Mouse (Mus musculus) midbrain, embryonic 13.5 days (tissue): ENCODE data around the gene Alk. TPM values are rescaled to one million over a fixed set of nuclear protein-coding genes. Genes with fewer than 3 reads are reported as not detected.

Source experiments
- ATAC-seq: fragments of 200-750 bp; cut with Nextera tagmentation; 2 replicates; pipeline ENCODE4 v1.8.0; 2017; ENCODE audit warnings: mild to moderate bottlenecking, moderate TSS enrichment, moderate library complexity
- H3K27ac ChIP-seq: fragments of 300-500 bp; sonication (generic); 2 replicates; pipeline ENCODE4 v1.5.1; 2015; ENCODE audit warnings: inconsistent platforms, mild to moderate bottlenecking, moderate library complexity
- H3K27me3 ChIP-seq: fragments of 300-500 bp; sonication (generic); 2 replicates; pipeline ENCODE4 v1.6.1; 2015; ENCODE audit warnings: mild to moderate bottlenecking, inconsistent platforms
- H3K36me3 ChIP-seq: fragments of 300-500 bp; sonication (generic); 2 replicates; pipeline ENCODE4 v1.6.1; 2015; ENCODE audit warnings: mild to moderate bottlenecking, inconsistent platforms
- H3K4me1 ChIP-seq: fragments of 300-500 bp; sonication (generic); replicated peaks from 2 replicates; pipeline ENCODE4 v1.6.1; 2015; ENCODE audit warnings: inconsistent platforms
- H3K4me2 ChIP-seq: fragments of 300-500 bp; sonication (generic); replicated peaks from 2 replicates; pipeline ENCODE4 v1.6.1; 2015; ENCODE audit warnings: moderate library complexity, mild to moderate bottlenecking, inconsistent platforms
- H3K4me3 ChIP-seq: fragments of 300-500 bp; sonication (generic); replicated peaks from 2 replicates; pipeline ENCODE4 v1.5.1; 2015; ENCODE audit warnings: mild to moderate bottlenecking, inconsistent platforms
- H3K9ac ChIP-seq: fragments of 300-500 bp; sonication (generic); replicated peaks from 2 replicates; pipeline ENCODE4 v1.6.1; 2015; ENCODE audit warnings: mild to moderate bottlenecking, inconsistent platforms
- H3K9me3 ChIP-seq: fragments of 300-500 bp; sonication (generic); 2 replicates; pipeline ENCODE4 v1.6.1; 2016; ENCODE audit warnings: mild to moderate bottlenecking, inconsistent platforms
- WGBS: fragments of 180-500 bp; shearing (Covaris S2); methylation state at CpG from one replicate; pipeline ENCODE4 v1.1.7; 2015; 5-methylcytosine and 5-hydroxymethylcytosine counted together
- polyA plus RNA-seq: library from polyadenylated mRNA; unstranded; fragments of >200 nt; fragmentation: Nextera tagmentation; extraction: Ambion mirVana; gene quantifications from 2 replicates; pipeline ENCODE4 v1.2.1, GENCODE M21; 2015

The Alk gene
- polyA plus RNA-seq, 1 experiment from 2014 or later, result 2.9 TPM

GRCm38 (mm10) chr17:72230891-72231290, 373.5 kb downstream of the Alk start:
- 93% methylated on average over 7 of the region's 7 CpGs for WGBS
- no peak overlapping the region for H3K27ac ChIP-seq

GRCm38 (mm10) chr17:72218816-72219215, 385.6 kb downstream of the Alk start:
- ATAC-seq, result no peak
- H3K4me2 ChIP-seq, result no peak overlapping the region
- no peaks in the 10 kb centered on the region for H3K36me3 ChIP-seq
- WGBS, result 94% methylated on average over 3 of the region's 3 CpGs
- no peaks in the 10 kb centered on the region for H3K4me1 ChIP-seq
- no peak overlapping the region for H3K27ac ChIP-seq
- H3K27me3 ChIP-seq, result no peaks in the 10 kb centered on the region
- no peak overlapping the region for H3K4me3 ChIP-seq
- no peak overlapping the region for H3K9ac ChIP-seq
- H3K9me3 ChIP-seq, result no peaks in the 10 kb centered on the region

More at GRCm38 (mm10) chr17:72230891-72231290, 373.5 kb downstream of the Alk start:
- no peak overlapping the region for H3K4me2 ChIP-seq
- H3K27me3 ChIP-seq, result no peaks in the 10 kb centered on the region
- no peak overlapping the region for H3K9ac ChIP-seq
- no peaks in the 10 kb centered on the region for H3K9me3 ChIP-seq
- no peaks in the 10 kb centered on the region for H3K4me1 ChIP-seq
- no peak overlapping the region for H3K4me3 ChIP-seq
- ATAC-seq, result no peak
- no peaks in the 10 kb centered on the region for H3K36me3 ChIP-seq

GRCm38 (mm10) chr17:72197576-72197975, 406.9 kb downstream of the Alk start:
- H3K36me3 ChIP-seq, result no peaks in the 10 kb centered on the region
- ATAC-seq, result peak; percentile 25; the same call in 1 of the 2 replicates

GRCm38 (mm10) chr17:72194976-72195650, 409.3 kb downstream of the Alk start:
- Histone ChIP-seq H3K4me3 (no peak overlapping the region), H3K9me3 (no peaks in the 10 kb centered on the region), H3K4me2 (no peak overlapping the region), H3K27ac (no peak overlapping the region; the same call in 1 of the 2 replicates), H3K4me1 (peaks cover 17% of the 10 kb centered on the region), H3K27me3 (no peaks in the 10 kb centered on the region), H3K9ac (no peak overlapping the region), H3K36me3 (no peaks in the 10 kb centered on the region)
- 23% methylated on average over 12 of the region's 12 CpGs for whole genome bisulfite sequencing
- ATAC-seq, result peak; percentile 44; the same call in 1 of the 2 replicates

More at GRCm38 (mm10) chr17:72197576-72197975, 406.9 kb downstream of the Alk start:
- H3K4me3 ChIP-seq, result no peak overlapping the region
- peaks cover 13% of the 10 kb centered on the region for H3K4me1 ChIP-seq
- whole genome bisulfite sequencing, result 64% methylated on average over 6 of the region's 6 CpGs
- no peaks in the 10 kb centered on the region for H3K27me3 ChIP-seq
- no peak overlapping the region for H3K9ac ChIP-seq
- no peaks in the 10 kb centered on the region for H3K9me3 ChIP-seq
- H3K27ac ChIP-seq, result no peak overlapping the region
- H3K4me2 ChIP-seq, result no peak overlapping the region

GRCm38 (mm10) chr17:72190536-72190935, 413.9 kb downstream of the Alk start:
- Histone ChIP-seq H3K4me1 (peaks cover 12% of the 10 kb centered on the region), H3K9ac (no peak overlapping the region), H3K27ac (no peak overlapping the region), H3K27me3 (no peaks in the 10 kb centered on the region), H3K4me2 (no peak overlapping the region), H3K36me3 (no peaks in the 10 kb centered on the region), H3K4me3 (no peak overlapping the region), H3K9me3 (no peaks in the 10 kb centered on the region)
- ATAC-seq, result no peak
- 90% methylated on average over 8 of the region's 8 CpGs for WGBS

- Histone ChIP-seq H3K9me3 (no peaks in the 10 kb centered on the region), H3K4me3 (no peak overlapping the region), H3K27ac (no peak overlapping the region), H3K9ac (no peak overlapping the region), H3K36me3 (no peaks in the 10 kb centered on the region), H3K27me3 (no peaks in the 10 kb centered on the region), H3K4me1 (0 out of 2 replicates have a peak, but pooled peaks cover 4% of the 10 kb centered on the region), H3K4me2 (no peak overlapping the region)
- WGBS, result 91% methylated on average over 1 of the region's 1 CpGs
- ATAC-seq, result no peak
Measured at GRCm38 (mm10) chr17:72187026-72187425, 417.4 kb downstream of the Alk start.

- H3K4me2 ChIP-seq, result no peak overlapping the region
- no peak for ATAC-seq
- 80% methylated on average over 2 of the region's 2 CpGs for WGBS
- no peak overlapping the region for H3K9ac ChIP-seq
- no peaks in the 10 kb centered on the region for H3K36me3 ChIP-seq
- H3K9me3 ChIP-seq, result no peaks in the 10 kb centered on the region
- peaks cover 14% of the 10 kb centered on the region for H3K4me1 ChIP-seq
- H3K27me3 ChIP-seq, result no peaks in the 10 kb centered on the region
- no peak overlapping the region for H3K4me3 ChIP-seq
- no peak overlapping the region for H3K27ac ChIP-seq
Measured at GRCm38 (mm10) chr17:72182414-72182813, 422.0 kb downstream of the Alk start.

GRCm38 (mm10) chr17:72180200-72180599, 424.2 kb downstream of the Alk start:
- H3K9ac ChIP-seq, result no peak overlapping the region
- ATAC-seq, result 0 out of 2 replicates have a peak, but pooled peaks have one; percentile 11
- H3K27ac ChIP-seq, result no peak overlapping the region
- H3K4me2 ChIP-seq, result no peak overlapping the region
- H3K27me3 ChIP-seq, result no peaks in the 10 kb centered on the region
- peaks cover 18% of the 10 kb centered on the region for H3K4me1 ChIP-seq
- no peak overlapping the region for H3K4me3 ChIP-seq
- H3K9me3 ChIP-seq, result no peaks in the 10 kb centered on the region
- no peaks in the 10 kb centered on the region for H3K36me3 ChIP-seq
- 90% methylated on average over 9 of the region's 9 CpGs for whole genome bisulfite sequencing

GRCm38 (mm10) chr17:72179722-72180140, 424.7 kb downstream of the Alk start:
- no peak for ATAC-seq
- Histone ChIP-seq H3K9me3 (no peaks in the 10 kb centered on the region), H3K36me3 (no peaks in the 10 kb centered on the region), H3K4me3 (no peak overlapping the region), H3K9ac (no peak overlapping the region), H3K4me2 (no peak overlapping the region), H3K27me3 (no peaks in the 10 kb centered on the region), H3K27ac (no peak overlapping the region), H3K4me1 (peaks cover 18% of the 10 kb centered on the region)
- WGBS, result 94% methylated on average over 14 of the region's 14 CpGs

GRCm38 (mm10) chr17:72173778-72174177, 430.6 kb downstream of the Alk start:
- no peak overlapping the region for H3K9ac ChIP-seq
- ATAC-seq, result no peak
- no peak overlapping the region for H3K4me2 ChIP-seq
- WGBS, result 48% methylated on average over 3 of the region's 3 CpGs
- no peaks in the 10 kb centered on the region for H3K9me3 ChIP-seq
- H3K4me3 ChIP-seq, result no peak overlapping the region
- no peak overlapping the region for H3K27ac ChIP-seq
- peaks cover 7% of the 10 kb centered on the region; the same call in 1 of the 2 replicates for H3K4me1 ChIP-seq
- no peaks in the 10 kb centered on the region for H3K36me3 ChIP-seq
- H3K27me3 ChIP-seq, result no peaks in the 10 kb centered on the region

GRCm38 (mm10) chr17:72168152-72168551, 436.3 kb downstream of the Alk start:
- WGBS, result 85% methylated on average over 5 of the region's 5 CpGs
- Histone ChIP-seq H3K4me2 (no peak overlapping the region), H3K9me3 (no peaks in the 10 kb centered on the region; the same call in 1 of the 2 replicates), H3K4me1 (no peaks in the 10 kb centered on the region), H3K36me3 (no peaks in the 10 kb centered on the region), H3K9ac (no peak overlapping the region), H3K27ac (no peak overlapping the region), H3K27me3 (no peaks in the 10 kb centered on the region), H3K4me3 (no peak overlapping the region)
- no peak for ATAC-seq

GRCm38 (mm10) chr17:72158857-72159385, 445.5 kb downstream of the Alk start:
- 0 out of 2 replicates have a peak, but pooled peaks cover 4% of the 10 kb centered on the region for H3K9me3 ChIP-seq

More at GRCm38 (mm10) chr17:72158857-72159385, 445.5 kb downstream of the Alk start:
- H3K4me1 ChIP-seq, result no peaks in the 10 kb centered on the region
- no peaks in the 10 kb centered on the region for H3K27me3 ChIP-seq
- no peaks in the 10 kb centered on the region for H3K36me3 ChIP-seq
- no peak overlapping the region for H3K9ac ChIP-seq
- WGBS, result 84% methylated on average over 5 of the region's 5 CpGs
- no peak overlapping the region for H3K4me2 ChIP-seq
- no peak overlapping the region for H3K27ac ChIP-seq
- H3K4me3 ChIP-seq, result no peak overlapping the region
- ATAC-seq, result no peak
